Mouse (Mus musculus): ENCODE measurements around the gene Gstp1. TPM values are rescaled to one million over a fixed set of nuclear protein-coding genes. Genes with fewer than 3 reads are reported as not detected.

Gene Gstp1
- total and polyA plus RNA-seq, 2 experiments = 456 to 1,374 TPM

GRCm38 (mm10) chr19:3992416-3992815, 45.4 kb downstream of the Gstp1 start, which contains the start of gene Tbx10:
Gene Tbx10 (plus strand): TSS chr19:3992752.
- DNase-seq (ENCODE audit: extremely low read depth, low read depth, low spot score) = no peak
- TF ChIP-seq CTCF (IDR thresholded peaks at IDR 0.05; ENCODE audit: low read depth, low read length) (no peak), POLR2A (IDR thresholded peaks at IDR 0.05; ENCODE audit: extremely low read depth, insufficient read depth, low read length) (no peak)
- Histone ChIP-seq H3K4me3 (ENCODE audit: insufficient read depth, low read depth, low read length) (no peak within 1 kb of the TSS), H3K36me3 (ENCODE audit: control insufficient read depth, insufficient read depth, low read length) (peaks cover 3% of the 10 kb centered on the region; the same call in 1 of the 2 replicates), H3K27ac (replicated peaks; ENCODE audit: insufficient read depth, low read depth, low read length) (no peak within 1 kb of the TSS), H3K9ac (ENCODE audit: low read depth, low read length) (no peak within 1 kb of the TSS), H3K27me3 (ENCODE audit: control insufficient read depth, insufficient read depth, low read length) (no peaks in the 10 kb centered on the region), H3K79me2 (ENCODE audit: control insufficient read depth, insufficient read depth, low read length) (no peaks in the 10 kb centered on the region), H3K4me1 (ENCODE audit: control insufficient read depth, insufficient read depth, low read length) (peaks cover 3% of the 10 kb centered on the region)
- 77% methylated on average over 5 of the region's 5 CpGs for WGBS

- DNase-seq (ENCODE audit: extremely low read depth, low read depth, low spot score) = no peak
- peaks cover 7% of the 10 kb centered on the region for H3K4me1 ChIP-seq (ENCODE audit: control insufficient read depth, insufficient read depth, low read length)
- H3K36me3 ChIP-seq (ENCODE audit: control insufficient read depth, insufficient read depth, low read length) = peaks cover 3% of the 10 kb centered on the region; the same call in 1 of the 2 replicates
- TF ChIP-seq CTCF (IDR thresholded peaks at IDR 0.05; ENCODE audit: low read depth, low read length) = no peak
- no peak for TF ChIP-seq POLR2A (IDR thresholded peaks at IDR 0.05; ENCODE audit: extremely low read depth, insufficient read depth, low read length)
- H3K27me3 ChIP-seq (ENCODE audit: control insufficient read depth, insufficient read depth, low read length) = no peaks in the 10 kb centered on the region
- 82% methylated on average over 3 of the region's 3 CpGs for WGBS
- H3K79me2 ChIP-seq (ENCODE audit: control insufficient read depth, insufficient read depth, low read length) = no peaks in the 10 kb centered on the region
- no peak overlapping the region for H3K4me3 ChIP-seq (ENCODE audit: insufficient read depth, low read depth, low read length)
- no peak overlapping the region for H3K27ac ChIP-seq (replicated peaks; ENCODE audit: insufficient read depth, low read depth, low read length)
- H3K9ac ChIP-seq (ENCODE audit: low read depth, low read length) = no peak overlapping the region
Measured at GRCm38 (mm10) chr19:3991966-3992365, 45.8 kb downstream of the Gstp1 start.

- Histone ChIP-seq H3K27me3 (ENCODE audit: control insufficient read depth, insufficient read depth, low read length) (no peaks in the 10 kb centered on the region), H3K4me3 (ENCODE audit: insufficient read depth, low read depth, low read length) (no peak overlapping the region), H3K36me3 (ENCODE audit: control insufficient read depth, insufficient read depth, low read length) (peaks cover 3% of the 10 kb centered on the region; the same call in 1 of the 2 replicates), H3K4me1 (ENCODE audit: control insufficient read depth, insufficient read depth, low read length) (peaks cover 9% of the 10 kb centered on the region), H3K9ac (ENCODE audit: low read depth, low read length) (no peak overlapping the region), H3K79me2 (ENCODE audit: control insufficient read depth, insufficient read depth, low read length) (no peaks in the 10 kb centered on the region), H3K27ac (replicated peaks; ENCODE audit: insufficient read depth, low read depth, low read length) (no peak overlapping the region)
- DNase-seq (ENCODE audit: extremely low read depth, low read depth, low spot score) = no peak
- TF ChIP-seq POLR2A (IDR thresholded peaks at IDR 0.05; ENCODE audit: extremely low read depth, insufficient read depth, low read length) (no peak), CTCF (IDR thresholded peaks at IDR 0.05; ENCODE audit: low read depth, low read length) (no peak)
- WGBS = 94% methylated on average over 3 of the region's 3 CpGs
Measured at GRCm38 (mm10) chr19:3991562-3991961, 46.2 kb downstream of the Gstp1 start.

GRCm38 (mm10) chr19:3990804-3991203, 47.0 kb downstream of the Gstp1 start:
- Histone ChIP-seq H3K36me3 (ENCODE audit: control insufficient read depth, insufficient read depth, low read length) (peaks cover 3% of the 10 kb centered on the region; the same call in 1 of the 2 replicates), H3K4me1 (ENCODE audit: control insufficient read depth, insufficient read depth, low read length) (peaks cover 13% of the 10 kb centered on the region), H3K27ac (replicated peaks; ENCODE audit: insufficient read depth, low read depth, low read length) (no peak overlapping the region), H3K4me3 (ENCODE audit: insufficient read depth, low read depth, low read length) (no peak overlapping the region), H3K27me3 (ENCODE audit: control insufficient read depth, insufficient read depth, low read length) (no peaks in the 10 kb centered on the region), H3K79me2 (ENCODE audit: control insufficient read depth, insufficient read depth, low read length) (no peaks in the 10 kb centered on the region), H3K9ac (ENCODE audit: low read depth, low read length) (no peak overlapping the region)
- TF ChIP-seq POLR2A (IDR thresholded peaks at IDR 0.05; ENCODE audit: extremely low read depth, insufficient read depth, low read length) (no peak), CTCF (IDR thresholded peaks at IDR 0.05; ENCODE audit: low read depth, low read length) (no peak)
- DNase-seq (ENCODE audit: extremely low read depth, low read depth, low spot score) = no peak
- WGBS = 78% methylated on average over 6 of the region's 6 CpGs

- Histone ChIP-seq H3K9ac (ENCODE audit: low read depth, low read length) (no peak overlapping the region), H3K36me3 (ENCODE audit: control insufficient read depth, insufficient read depth, low read length) (peaks cover 3% of the 10 kb centered on the region; the same call in 1 of the 2 replicates), H3K4me3 (ENCODE audit: insufficient read depth, low read depth, low read length) (no peak overlapping the region), H3K27me3 (ENCODE audit: control insufficient read depth, insufficient read depth, low read length) (no peaks in the 10 kb centered on the region), H3K79me2 (ENCODE audit: control insufficient read depth, insufficient read depth, low read length) (no peaks in the 10 kb centered on the region), H3K27ac (replicated peaks; ENCODE audit: insufficient read depth, low read depth, low read length) (no peak overlapping the region), H3K4me1 (ENCODE audit: control insufficient read depth, insufficient read depth, low read length) (peaks cover 28% of the 10 kb centered on the region)
- 93% methylated on average over 4 of the region's 4 CpGs for WGBS
- DNase-seq (ENCODE audit: extremely low read depth, low read depth, low spot score) = no peak
- TF ChIP-seq CTCF (IDR thresholded peaks at IDR 0.05; ENCODE audit: low read depth, low read length) (peak; percentile 4; the same call in 1 of the 2 replicates), POLR2A (IDR thresholded peaks at IDR 0.05; ENCODE audit: extremely low read depth, insufficient read depth, low read length) (no peak)
Measured at GRCm38 (mm10) chr19:3988750-3989149, 49.0 kb downstream of the Gstp1 start.

GRCm38 (mm10) chr19:3988066-3988465, 49.7 kb downstream of the Gstp1 start:
- WGBS = 95% methylated on average over 14 of the region's 14 CpGs
- Histone ChIP-seq H3K9ac (ENCODE audit: low read depth, low read length) (no peak overlapping the region), H3K4me1 (ENCODE audit: control insufficient read depth, insufficient read depth, low read length) (peaks cover 28% of the 10 kb centered on the region), H3K27ac (replicated peaks; ENCODE audit: insufficient read depth, low read depth, low read length) (no peak overlapping the region), H3K4me3 (ENCODE audit: insufficient read depth, low read depth, low read length) (no peak overlapping the region), H3K27me3 (ENCODE audit: control insufficient read depth, insufficient read depth, low read length) (no peaks in the 10 kb centered on the region), H3K79me2 (ENCODE audit: control insufficient read depth, insufficient read depth, low read length) (no peaks in the 10 kb centered on the region), H3K36me3 (ENCODE audit: control insufficient read depth, insufficient read depth, low read length) (peaks cover 3% of the 10 kb centered on the region; the same call in 1 of the 2 replicates)
- DNase-seq (ENCODE audit: extremely low read depth, low read depth, low spot score) = no peak
- no peak for TF ChIP-seq CTCF (IDR thresholded peaks at IDR 0.05; ENCODE audit: low read depth, low read length)
- no peak for TF ChIP-seq POLR2A (IDR thresholded peaks at IDR 0.05; ENCODE audit: extremely low read depth, insufficient read depth, low read length)

All from liver, adult 2 months (tissue).